Mouse (Mus musculus) heart, adult 18-20 months (tissue): ENCODE results near the gene F12. TPM values are rescaled to one million over a fixed set of nuclear protein-coding genes. Genes with fewer than 3 reads are reported as not detected.

ENCODE experiments used
- DNase-seq, 2 experiments: peaks; one replicate each; pipeline ENCODE4 v3.0.0; 2021 to 2022; ENCODE audit warnings: mixed read lengths in 1 of 2
- long read RNA-seq, 2 experiments: library from polyadenylated mRNA; stranded (forward); transcript quantifications; one replicate each; pipeline ENCODE4 v2.0.0; 2021
- total RNA-seq, 2 experiments: library from RNA; stranded (reverse); gene quantifications; 2 replicates each; pipeline ENCODE4 v1.2.3; 2021

F12 gene
- total RNA-seq, result not detected
- long read RNA-seq, experiment 1, partial matches to known transcripts, result 0 of 1 reads
- long read RNA-seq, experiment 1, other reads (novel, unspliced or antisense), result 1 of 1 reads
- long read RNA-seq, experiment 2, result 0 reads

DNA sequence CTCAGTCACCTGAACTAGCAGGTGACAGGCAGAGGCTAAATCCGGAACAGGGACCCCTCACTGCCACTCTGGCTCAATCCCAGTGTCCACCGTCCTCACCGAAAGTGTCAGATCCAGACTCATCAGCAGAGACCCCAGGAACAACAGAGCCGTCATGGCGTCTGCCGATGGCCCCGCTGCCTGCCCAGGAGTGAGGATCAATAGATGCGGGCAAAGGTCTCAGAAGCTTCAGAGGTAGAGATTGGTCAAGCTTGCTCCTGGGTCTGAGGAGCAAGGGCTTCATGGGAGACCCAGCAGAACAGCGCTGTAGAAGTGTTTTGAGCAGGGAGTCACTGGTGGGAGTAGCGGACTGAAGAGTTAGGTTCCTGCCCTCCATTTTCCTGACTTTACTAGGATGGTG is at the start of gene F12:
TSS of gene F12 (minus strand) at position 181 of the 400 bp plus-strand sequence.
- DNase-seq, result no peak

GRCm38 (mm10) chr13:55476256-55476655 is 49.7 kb upstream of the F12 start:
- DNase-seq, result no peak

GRCm38 (mm10) chr13:55475750-55476149 is 49.2 kb upstream of the F12 start:
- DNase-seq, result no peak

DNA sequence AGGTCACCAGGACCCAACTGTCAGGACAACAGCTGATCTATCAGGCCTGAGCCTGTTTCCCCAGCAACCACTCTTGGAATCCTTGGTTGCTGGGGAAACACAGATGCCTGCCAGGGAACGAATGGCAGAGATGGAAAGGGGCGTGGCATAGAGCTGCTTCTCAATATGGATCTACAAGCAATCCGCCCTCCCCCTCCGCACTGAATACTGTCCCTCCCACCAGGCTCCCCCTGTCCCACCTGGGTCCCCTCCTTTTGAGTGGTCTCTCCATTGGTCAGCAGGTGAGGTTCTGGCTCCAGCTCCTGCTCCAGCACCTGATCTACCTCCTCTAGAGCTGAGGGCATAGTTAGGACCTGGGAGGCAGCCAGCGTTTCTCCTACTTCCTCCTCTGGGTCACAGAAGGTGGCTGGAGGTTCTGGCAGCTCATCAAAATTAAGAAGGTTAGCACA is 48.1 kb upstream of the F12 start:
- no peak for DNase-seq

- no peak for DNase-seq
These were observed 47.4 kb upstream of the F12 start for GRCm38 (mm10) chr13:55473961-55474360.

DNA sequence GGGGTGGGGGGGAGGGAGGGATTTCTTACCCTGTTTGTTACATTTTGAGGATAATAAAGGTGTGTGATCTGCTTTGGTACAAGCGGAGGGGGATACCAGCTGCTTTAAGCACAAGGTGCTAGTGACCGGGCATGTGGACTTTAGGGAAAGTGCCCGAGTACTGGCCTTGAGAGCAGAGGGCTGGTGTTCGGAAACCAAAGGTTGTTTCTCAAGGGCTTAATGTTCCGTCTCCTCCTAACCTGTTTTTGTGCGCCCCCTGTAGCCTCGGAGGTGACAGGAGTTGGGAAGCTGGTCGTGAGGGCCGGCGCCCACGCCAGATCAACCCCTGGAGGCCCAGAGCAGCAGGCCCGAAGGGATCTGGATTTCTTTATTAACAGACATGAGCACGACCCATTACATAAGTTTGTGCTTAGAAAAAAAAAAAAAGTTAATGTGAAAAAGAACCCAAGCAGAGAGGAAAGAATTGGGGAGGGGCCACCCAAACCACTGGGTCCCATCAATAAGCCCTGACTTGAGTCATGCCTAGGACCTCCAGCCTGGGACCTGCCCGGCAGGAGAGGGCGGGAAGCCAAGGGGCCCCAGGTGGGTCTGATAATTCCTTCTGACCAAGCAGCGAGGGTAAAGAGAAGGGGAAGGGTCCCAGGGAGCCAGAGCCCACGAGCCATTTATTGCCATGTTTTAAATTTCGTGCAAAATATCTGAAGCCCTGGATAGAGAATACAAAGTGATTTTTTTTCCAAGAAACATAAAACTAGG is 46.7 kb upstream of the F12 start:
- DNase-seq, result peak in 1 of 2 experiments; percentile 49

DNA sequence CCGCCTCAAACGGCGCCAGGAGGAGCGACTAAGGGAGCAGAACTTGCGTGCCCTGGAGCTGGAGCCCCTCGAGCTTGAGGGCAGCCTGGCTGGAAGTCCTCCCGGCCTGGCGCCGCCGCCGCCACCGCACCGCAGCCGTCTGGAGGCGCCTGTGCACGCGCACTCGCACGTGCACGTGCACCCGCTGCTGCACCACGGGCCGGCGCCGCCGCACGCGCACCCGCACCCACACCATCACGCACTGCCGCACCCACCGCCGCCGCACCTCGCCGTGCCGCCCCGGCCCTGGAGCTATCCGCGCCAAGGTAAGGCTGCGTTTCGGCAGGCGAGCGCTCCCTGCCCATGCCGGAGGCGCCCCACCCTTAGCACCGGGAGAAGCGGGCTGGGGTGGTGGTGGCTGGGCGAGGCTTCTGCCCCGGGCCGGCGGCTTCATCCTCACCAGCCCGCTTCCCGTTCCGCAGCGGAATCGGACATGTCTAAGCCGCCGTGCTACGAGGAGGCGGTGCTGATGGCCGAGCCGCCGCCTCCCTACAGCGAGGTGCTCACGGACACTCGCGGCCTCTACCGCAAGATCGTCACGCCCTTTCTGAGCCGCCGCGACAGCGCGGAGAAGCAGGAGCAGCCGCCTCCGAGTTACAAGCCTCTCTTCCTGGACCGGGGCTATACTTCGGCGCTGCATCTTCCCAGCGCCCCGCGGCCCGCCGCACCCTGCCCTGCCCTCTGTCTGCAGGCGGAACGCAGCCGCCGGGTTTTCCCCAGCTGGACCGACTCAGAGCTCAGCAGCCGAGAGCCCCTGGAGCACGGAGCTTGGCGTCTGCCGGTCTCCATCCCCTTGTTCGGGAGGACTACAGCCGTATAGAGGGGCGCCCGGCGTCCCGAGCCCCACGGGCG is 45.8 kb upstream of the F12 start:
- peak; percentile 65 to 66 for DNase-seq

DNA sequence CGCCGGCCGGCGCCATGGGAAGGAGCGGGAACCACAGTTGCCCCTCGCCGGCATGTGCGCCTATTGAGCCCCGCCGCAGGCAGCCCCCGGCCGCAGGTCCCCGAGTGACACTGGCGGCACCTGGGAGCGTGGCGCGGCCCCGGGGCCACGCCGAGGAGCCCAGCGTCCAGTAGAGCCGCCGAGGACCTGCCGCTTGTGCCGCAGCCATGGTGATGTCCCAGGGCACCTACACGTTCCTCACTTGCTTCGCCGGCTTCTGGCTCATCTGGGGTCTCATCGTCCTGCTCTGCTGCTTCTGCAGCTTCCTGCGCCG is 45.2 kb upstream of the F12 start:
- no peak for DNase-seq

GRCm38 (mm10) chr13:55471156-55471818 is 44.7 kb upstream of the F12 start:
- DNase-seq, result peak; percentile 89 to 90

DNA sequence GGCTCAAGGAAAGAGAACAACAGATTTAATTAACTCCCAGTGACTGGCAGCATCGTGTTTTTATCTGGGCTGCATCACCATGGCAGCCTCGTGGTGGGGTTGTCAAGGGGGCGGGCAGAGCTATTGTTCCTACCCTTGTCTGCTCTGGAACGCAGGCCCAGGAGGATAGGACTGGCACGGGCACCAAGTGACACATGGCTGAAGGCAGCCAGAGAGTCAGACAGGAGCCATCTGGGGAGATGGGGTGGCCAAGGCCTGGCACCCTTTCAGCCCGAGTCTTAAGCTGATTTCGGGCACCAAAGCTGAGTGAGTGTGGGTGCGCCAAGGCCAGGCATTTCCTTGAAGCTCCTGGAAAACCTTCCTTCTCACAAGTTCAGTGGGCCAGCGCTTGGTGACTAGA is 43.8 kb upstream of the F12 start:
- DNase-seq, result no peak

GRCm38 (mm10) chr13:55468851-55469560 is 42.4 kb upstream of the F12 start:
- peak in 1 of 2 experiments; percentile 62 for DNase-seq

DNA sequence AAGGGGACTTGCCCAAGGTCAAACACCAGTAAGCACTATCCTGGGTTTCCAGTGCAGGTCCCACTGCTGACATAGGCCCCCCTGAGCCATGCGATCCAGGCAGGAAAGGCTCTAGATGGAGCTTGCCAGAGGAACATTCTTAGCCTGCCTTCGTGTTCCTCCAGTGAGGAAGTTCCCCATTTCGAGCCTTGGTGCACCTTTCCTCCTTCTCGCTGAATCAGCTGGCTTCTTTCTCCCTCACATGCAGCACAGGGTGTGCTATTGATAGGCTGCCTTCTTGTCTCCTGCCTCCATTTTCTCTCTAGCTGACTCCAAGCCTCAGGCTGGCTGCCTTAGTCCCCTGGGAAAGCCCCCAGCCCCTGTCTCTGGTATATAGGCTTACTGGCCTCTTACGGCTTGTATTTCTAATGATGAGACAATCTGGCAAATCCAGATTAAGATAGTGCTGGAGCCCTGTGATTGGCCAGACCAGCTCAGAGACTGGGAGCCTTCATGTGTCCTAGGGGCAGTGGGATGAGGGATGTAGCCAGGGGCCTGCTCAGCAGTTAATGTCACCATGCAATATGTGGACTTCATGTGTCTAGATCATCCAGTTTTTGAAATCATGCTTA is 39.3 kb upstream of the F12 start:
- DNase-seq, result no peak

DNA sequence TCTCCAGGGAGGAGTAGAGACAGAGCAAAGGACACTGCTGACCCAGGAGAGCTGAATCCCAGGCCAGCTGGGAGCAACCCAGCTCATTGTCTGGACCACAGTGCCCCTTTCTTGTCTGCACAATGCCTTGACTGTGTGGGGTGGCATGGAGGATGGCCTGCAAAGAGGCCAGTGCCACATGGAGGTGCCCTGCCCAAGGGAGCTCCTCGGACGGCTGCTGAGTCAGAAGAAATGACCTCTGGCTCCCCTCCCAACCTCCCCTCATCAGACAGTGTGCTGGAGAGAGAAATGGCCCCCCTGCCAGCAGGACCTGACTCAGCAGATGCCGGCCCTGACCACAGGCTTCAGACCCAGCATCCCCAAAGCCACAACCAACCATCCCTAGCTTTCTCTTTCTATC is 38.6 kb upstream of the F12 start:
- no peak for DNase-seq

DNA sequence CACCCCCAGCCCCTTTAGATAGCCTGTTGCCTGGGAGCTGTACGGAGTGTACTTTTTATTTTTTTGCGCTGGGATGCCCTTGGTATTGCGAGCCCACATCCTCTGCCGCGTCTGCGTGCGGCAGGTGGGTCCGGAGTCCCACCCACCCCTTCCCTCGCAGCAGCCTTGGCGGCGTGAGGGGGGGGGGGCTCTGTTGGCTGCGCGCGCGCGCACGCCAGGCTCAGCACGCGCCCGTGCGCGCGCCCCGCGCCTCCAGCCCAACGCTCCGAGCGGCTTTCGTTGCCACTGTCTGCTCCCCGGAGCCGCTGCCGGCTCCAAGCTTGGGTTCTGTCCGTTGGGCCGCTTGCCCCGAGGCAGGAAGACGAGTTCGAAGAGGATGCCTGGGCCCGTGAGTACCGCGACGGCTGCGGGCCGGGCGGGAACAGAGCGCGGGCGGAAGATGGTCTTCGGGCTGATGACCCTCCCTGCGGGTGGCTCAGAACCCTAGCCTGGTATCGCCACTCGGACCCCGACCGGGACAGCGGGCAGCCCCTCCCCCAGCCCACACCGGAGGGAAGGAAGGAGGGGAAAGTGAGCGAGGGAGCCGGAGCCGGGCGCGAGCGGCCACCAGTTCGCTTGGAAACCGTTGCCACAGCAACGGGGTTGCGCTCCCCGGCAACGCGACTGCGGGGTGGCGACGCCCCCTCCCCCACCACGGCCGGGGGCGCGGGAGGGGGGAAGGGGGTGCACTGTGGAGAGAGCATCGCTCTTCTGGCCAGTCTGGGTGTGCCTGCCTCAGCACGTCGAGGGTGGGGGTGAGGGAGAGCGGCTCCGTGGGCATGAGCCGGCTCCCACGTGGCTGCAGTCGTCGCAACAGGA is 37.7 kb upstream of the F12 start, which contains the start of gene Prr7:
TSS of gene Prr7 (plus strand) at position 241 of the 858 bp plus-strand sequence.
- peak in 1 of 2 experiments; percentile 49 for DNase-seq

GRCm38 (mm10) chr13:55463399-55464026 is 36.9 kb upstream of the F12 start:
- peak in 1 of 2 experiments; percentile 33 for DNase-seq

DNA sequence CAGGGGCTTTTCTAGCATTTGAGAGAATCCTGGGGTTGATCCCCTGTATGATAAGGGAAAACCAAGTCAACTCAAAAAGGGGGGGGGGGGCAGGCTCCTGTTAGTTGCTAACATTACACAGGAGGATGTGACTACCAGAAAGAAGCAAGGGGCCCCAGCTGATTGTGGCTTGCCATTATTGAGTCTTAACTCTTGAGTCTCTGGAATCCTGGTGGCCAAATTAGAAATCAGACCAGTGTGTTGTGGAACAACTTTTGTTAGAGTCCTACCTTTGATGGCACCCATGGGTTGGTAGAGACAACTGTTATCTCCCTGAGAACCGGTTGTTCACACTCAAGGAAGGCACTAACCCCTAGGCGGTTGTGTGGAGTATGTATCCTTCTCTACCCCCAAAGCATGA is 36.4 kb upstream of the F12 start:
- no peak for DNase-seq

DNA sequence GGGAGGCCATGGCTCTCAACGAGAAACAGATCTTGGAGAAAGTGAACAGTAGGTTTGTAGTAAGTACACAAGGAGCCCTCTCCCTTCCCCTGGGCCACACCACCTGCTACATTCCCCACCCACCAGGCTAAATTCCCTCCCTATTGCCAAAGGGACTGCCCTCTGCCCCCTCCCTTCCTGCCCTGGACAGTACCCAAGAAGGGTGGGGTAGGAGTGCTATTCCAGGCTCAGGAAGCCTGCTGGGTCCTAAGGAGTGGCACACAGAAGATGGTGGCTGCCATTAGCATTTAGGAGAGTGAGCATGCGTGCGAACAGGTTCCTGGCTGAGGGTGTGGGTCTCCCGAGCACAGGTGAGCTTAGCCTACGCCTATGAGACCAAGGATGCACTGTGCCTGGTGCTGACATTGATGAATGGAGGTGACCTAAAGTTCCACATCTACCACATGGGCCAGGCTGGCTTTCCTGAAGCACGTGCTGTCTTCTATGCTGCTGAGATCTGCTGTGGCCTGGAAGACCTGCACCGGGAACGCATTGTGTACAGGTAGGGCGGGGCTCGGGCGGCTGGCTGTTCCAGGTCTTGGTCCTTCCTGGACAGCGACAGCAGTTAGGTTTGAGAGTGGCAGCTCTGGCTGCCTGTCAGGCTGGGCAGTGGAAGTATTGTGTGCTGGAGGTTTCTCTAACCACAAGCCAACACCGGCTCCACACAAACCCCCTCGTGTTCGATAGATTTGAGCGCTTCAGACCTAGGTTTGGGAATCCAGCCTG is 25.4 kb upstream of the F12 start:
- DNase-seq, result peak; percentile 68 to 78

DNA sequence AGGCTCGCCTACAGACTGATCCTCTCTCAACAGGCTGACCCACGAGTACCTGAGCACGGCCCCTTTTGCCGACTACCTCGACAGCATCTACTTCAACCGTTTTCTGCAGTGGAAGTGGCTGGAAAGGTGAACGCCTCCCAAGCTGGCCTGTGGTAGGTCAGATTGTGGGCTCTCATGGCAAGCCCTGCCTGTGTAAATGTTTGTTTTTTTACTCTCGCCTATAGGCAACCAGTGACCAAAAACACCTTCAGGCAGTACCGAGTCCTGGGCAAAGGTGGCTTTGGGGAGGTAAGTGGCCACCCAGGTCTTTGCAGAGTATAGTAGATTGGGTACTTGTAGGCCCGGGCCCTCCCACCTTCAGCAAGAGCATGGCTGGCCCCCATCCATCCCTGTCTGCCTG is 24.7 kb upstream of the F12 start:
- no peak for DNase-seq

DNA sequence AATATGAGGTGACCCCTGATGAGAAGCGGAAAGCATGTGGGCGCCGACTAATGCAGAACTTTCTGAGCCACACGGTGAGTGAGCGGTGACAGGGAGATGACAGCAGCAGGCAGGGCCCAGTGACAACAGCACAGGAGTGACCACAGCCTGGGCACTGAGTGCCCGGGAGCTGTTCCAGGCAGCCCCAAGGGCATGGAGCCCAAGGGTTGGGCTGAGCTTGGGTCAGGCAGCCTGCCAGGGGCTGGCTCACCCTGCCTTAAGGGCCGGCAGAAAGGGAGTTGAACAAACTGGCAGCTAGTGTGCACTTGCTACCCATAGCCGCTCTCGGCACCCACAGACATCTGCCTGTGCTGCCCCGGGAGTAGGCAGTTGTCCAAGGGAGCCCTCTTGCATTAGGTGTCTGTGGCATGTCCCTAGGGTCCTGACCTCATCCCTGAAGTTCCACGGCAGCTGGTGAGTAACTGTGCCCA is 24.0 kb upstream of the F12 start:
- DNase-seq, result peak; percentile 82 to 90
